Mouse (Mus musculus) thymus, postnatal 25 days (tissue): ENCODE results near the gene Plch2.

Experiments used
- DNase-seq: peaks from one replicate; pipeline ENCODE4 v3.0.0; 2022

The Plch2 gene

GRCm38 (mm10) chr4:154952461-154953241 lies 103.9 kb downstream of the Plch2 start:
- DNase-seq = no peak

GRCm38 (mm10) chr4:154949589-154949982 lies 107.0 kb downstream of the Plch2 start:
- DNase-seq = no peak

- no peak for DNase-seq
Measured at GRCm38 (mm10) chr4:154948940-154949588, 107.5 kb downstream of the Plch2 start.

GRCm38 (mm10) chr4:154948066-154948939 lies 108.3 kb downstream of the Plch2 start:
- no peak for DNase-seq

GRCm38 (mm10) chr4:154946319-154946718 lies 110.3 kb downstream of the Plch2 start:
- DNase-seq = no peak

- peak; percentile 80 for DNase-seq
Measured at GRCm38 (mm10) chr4:154944121-154944590, 112.4 kb downstream of the Plch2 start.

GRCm38 (mm10) chr4:154943323-154944039 lies 113.1 kb downstream of the Plch2 start:
- DNase-seq = no peak

GRCm38 (mm10) chr4:154942632-154943322 lies 113.8 kb downstream of the Plch2 start:
- no peak for DNase-seq

GRCm38 (mm10) chr4:154941831-154942230 lies 114.8 kb downstream of the Plch2 start:
- no peak for DNase-seq

- DNase-seq = no peak
Measured at GRCm38 (mm10) chr4:154940156-154940555, 116.4 kb downstream of the Plch2 start.

GRCm38 (mm10) chr4:154937746-154938145 lies 118.8 kb downstream of the Plch2 start:
- no peak for DNase-seq

GRCm38 (mm10) chr4:154936542-154937255 lies 119.9 kb downstream of the Plch2 start:
- DNase-seq = peak; percentile 72

- DNase-seq = peak; percentile 75
Measured at GRCm38 (mm10) chr4:154935788-154936187, 120.8 kb downstream of the Plch2 start.

GRCm38 (mm10) chr4:154934800-154935199 lies 121.8 kb downstream of the Plch2 start:
- no peak for DNase-seq

GRCm38 (mm10) chr4:154933306-154933907 lies 123.2 kb downstream of the Plch2 start:
- no peak for DNase-seq
